Comparison of ENCODE assay signal across 10 mouse cellular contexts in the genomic region with DNA sequence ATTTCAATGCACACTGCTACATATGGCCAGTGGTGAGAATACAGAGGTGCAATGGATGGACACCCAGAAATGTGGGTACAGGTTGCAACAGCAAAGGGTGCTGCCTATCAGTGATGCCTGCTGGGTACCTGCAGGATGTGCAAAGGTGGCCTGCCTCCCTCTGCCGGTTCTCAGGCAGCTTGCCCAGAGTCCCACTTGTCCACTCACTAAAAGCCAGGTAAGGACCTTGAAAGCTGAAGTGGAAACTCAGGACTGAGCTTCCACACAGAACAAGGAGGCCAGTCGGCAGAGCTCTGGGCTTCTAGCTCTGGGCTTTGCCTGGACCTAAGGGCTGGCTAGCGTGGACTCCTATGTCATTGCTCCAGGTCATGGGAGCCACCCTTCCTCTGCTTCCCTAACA. TPM values are rescaled to one million over a fixed set of nuclear protein-coding genes. Genes with fewer than 3 reads are reported as not detected.
DNase-seq lines count a peak whose midpoint lies in the region; ATAC-seq and TF ChIP-seq lines count a peak whose summit lies in the region.
"Had no signal": no experiment of that assay in that cellular context is flagged by ENCODE, and none has a peak within 500 bp of the region (broad histone marks: within the 10 kb centered on the region; RNA-seq: fewer than 3 reads in every experiment).

No protein-coding gene starts in this region.

- peaks cover 69% of the 10 kb centered on the region for H3K4me1 ChIP-seq in kidney, embryonic 16.5 days (ENCODE audit: insufficient read depth, low read length)
- peaks cover 71% of the 10 kb centered on the region for H3K4me1 ChIP-seq in forebrain, embryonic 11.5 days (replicated peaks; ENCODE audit: control insufficient read depth, insufficient read depth, low read length)
- H3K4me1 ChIP-seq in hindbrain, postnatal 0 days (ENCODE audit: insufficient read depth, low read length): peaks cover 23% of the 10 kb centered on the region
- peaks cover 34% of the 10 kb centered on the region for H3K4me1 ChIP-seq in midbrain, embryonic 16.5 days (ENCODE audit: control insufficient read depth, insufficient read depth, low read length)

- no peak for DNase-seq in kidney, adult 8-10 months
- DNase-seq in forebrain, embryonic 11.5 days (ENCODE audit: low spot score): no peak
- DNase-seq in hindbrain, postnatal 0 days (ENCODE audit: low spot score): no peak
- DNase-seq in left cerebral cortex, postnatal 36 days (ENCODE audit: low spot score in 2 of 2): no peak
- DNase-seq in retina, postnatal 1 day: no peak
- DNase-seq: layer of hippocampus, postnatal 36 days had no signal

- no peak overlapping the region for H3K4me2 ChIP-seq in kidney, embryonic 16.5 days (replicated peaks; ENCODE audit: low read depth, low read length)
- peak overlapping the region; percentile 21; the same call in 1 of the 2 replicates for H3K4me2 ChIP-seq in forebrain, embryonic 11.5 days (ENCODE audit: low read depth, low read length, severe bottlenecking)
- H3K4me2 ChIP-seq in hindbrain, postnatal 0 days (ENCODE audit: low read depth, low read length): no peak overlapping the region
- no peak overlapping the region for H3K4me2 ChIP-seq in midbrain, embryonic 16.5 days (ENCODE audit: low read length)

- H3K27me3 ChIP-seq in kidney, embryonic 16.5 days (ENCODE audit: insufficient read depth, low read length): peaks cover 46% of the 10 kb centered on the region
- peaks cover 41% of the 10 kb centered on the region for H3K27me3 ChIP-seq in forebrain, embryonic 11.5 days (ENCODE audit: control insufficient read depth, insufficient read depth, low read length)
- no peaks in the 10 kb centered on the region for H3K27me3 ChIP-seq in hindbrain, postnatal 0 days (ENCODE audit: insufficient read depth, low read length)
- H3K27me3 ChIP-seq in midbrain, embryonic 16.5 days (ENCODE audit: control insufficient read depth, insufficient read depth, low read depth, low read length): peaks cover 8% of the 10 kb centered on the region

- 50% methylated on average over 3 of the region's 3 CpGs for WGBS in kidney, embryonic 16.5 days
- 48% methylated on average over 3 of the region's 3 CpGs for WGBS in forebrain, embryonic 11.5 days
- WGBS in hindbrain, postnatal 0 days: 28% methylated on average over 3 of the region's 3 CpGs
- WGBS in midbrain, embryonic 16.5 days: 38% methylated on average over 3 of the region's 3 CpGs

- no peak for ATAC-seq in kidney, embryonic 16.5 days (ENCODE audit: low FRiP score, low TSS enrichment)
- no peak for ATAC-seq in forebrain, embryonic 11.5 days (replicated peaks; ENCODE audit: low FRiP score)
- ATAC-seq in hindbrain, postnatal 0 days: no peak
- ATAC-seq in midbrain, embryonic 16.5 days: no peak
- ATAC-seq in monocyte, adult 5-6 weeks (replicated peaks; ENCODE audit: insufficient number of reproducible peaks, low FRiP score, low TSS enrichment, poor library complexity, severe bottlenecking): no peak

- no peak for TF ChIP-seq CTCF in hindbrain, postnatal 0 days (IDR thresholded peaks at IDR 0.05; ENCODE audit: low read depth)

- intact Hi-C loops in left cerebral cortex, postnatal 36 days (cut with DNase I): no loop called here

- 0 out of 2 replicates have a peak overlapping the region, but pooled peaks have one; percentile 4 for H3K9ac ChIP-seq in kidney, embryonic 16.5 days (replicated peaks; ENCODE audit: low read length)
- peak overlapping the region; percentile 49 for H3K9ac ChIP-seq in forebrain, embryonic 11.5 days (ENCODE audit: low read length)
- no peak overlapping the region for H3K9ac ChIP-seq in hindbrain, postnatal 0 days (replicated peaks; ENCODE audit: low read length)
- H3K9ac ChIP-seq in midbrain, embryonic 16.5 days (ENCODE audit: low read depth, low read length): peak overlapping the region; percentile 18; the same call in 1 of the 2 replicates

- H3K4me3 ChIP-seq in kidney, embryonic 16.5 days (ENCODE audit: low read length): no peak overlapping the region
- no peak overlapping the region for H3K4me3 ChIP-seq in forebrain, embryonic 11.5 days (ENCODE audit: low read depth, low read length)
- H3K4me3 ChIP-seq in hindbrain, postnatal 0 days (ENCODE audit: low read length): no peak overlapping the region
- no peak overlapping the region for H3K4me3 ChIP-seq in midbrain, embryonic 16.5 days (ENCODE audit: low read depth, low read length)

- H3K36me3 ChIP-seq in kidney, embryonic 16.5 days (ENCODE audit: insufficient read depth, low read length): no peaks in the 10 kb centered on the region
- no peaks in the 10 kb centered on the region for H3K36me3 ChIP-seq in forebrain, embryonic 11.5 days (ENCODE audit: control insufficient read depth, insufficient read depth, low read length)
- no peaks in the 10 kb centered on the region for H3K36me3 ChIP-seq in hindbrain, postnatal 0 days (ENCODE audit: insufficient read depth, low read length)
- no peaks in the 10 kb centered on the region for H3K36me3 ChIP-seq in midbrain, embryonic 16.5 days (ENCODE audit: control insufficient read depth, insufficient read depth, low read length)

- no peaks in the 10 kb centered on the region for H3K9me3 ChIP-seq in kidney, embryonic 16.5 days (ENCODE audit: low read length)
- no peaks in the 10 kb centered on the region for H3K9me3 ChIP-seq in forebrain, embryonic 11.5 days (ENCODE audit: control insufficient read depth, low read length)
- no peaks in the 10 kb centered on the region for H3K9me3 ChIP-seq in hindbrain, postnatal 0 days (ENCODE audit: low read length)
- H3K9me3 ChIP-seq in midbrain, embryonic 16.5 days (replicated peaks; ENCODE audit: control insufficient read depth, low read length, poor library complexity, severe bottlenecking): no peaks in the 10 kb centered on the region
- H3K9me3 ChIP-seq: G1E had no signal

- H3K27ac ChIP-seq in kidney, embryonic 16.5 days (ENCODE audit: low read length): peak overlapping the region; percentile 75; the same call in 1 of the 2 replicates
- H3K27ac ChIP-seq in forebrain, embryonic 11.5 days (ENCODE audit: low read depth, low read length): peak overlapping the region; percentile 85
- peak overlapping the region; percentile 77 for H3K27ac ChIP-seq in hindbrain, postnatal 0 days
- peak overlapping the region; percentile 66 for H3K27ac ChIP-seq in midbrain, embryonic 16.5 days (ENCODE audit: low read length)

RNA-seq across cellular contexts. Expression of a gene that starts 10.1 kb away (rescaled TPM):
- 7.9 and 8.1 TPM in 2 replicates for polyA plus RNA-seq in kidney, embryonic 16.5 days (2015; fragmentation: Nextera tagmentation; extraction: Ambion mirVana)
- 5.0 and 5.7 TPM in 2 replicates for polyA plus RNA-seq in forebrain, embryonic 11.5 days (2014; fragmentation: Nextera tagmentation; extraction: Ambion mirVana)
- total RNA-seq in hindbrain, postnatal 0 days (2014; rRNA removed): 1.7 and 7.8 TPM in 2 replicates
- polyA plus RNA-seq in hindbrain, postnatal 0 days (2015; fragmentation: Nextera tagmentation; extraction: Ambion mirVana): 2.0 and 2.3 TPM in 2 replicates
- 2.2 and 3.1 TPM in 2 replicates for polyA plus RNA-seq in midbrain, embryonic 16.5 days (2015; fragmentation: Nextera tagmentation; extraction: Ambion mirVana)
- 1 to 10 TPM; 2.4 to 3.4 TPM for total RNA-seq in left cerebral cortex, postnatal 36 days (2021)
- total RNA-seq in monocyte, adult 5-6 weeks (2017): 41.7 to 46.2 TPM (median 45.0 TPM) in 3 replicates

RNA-seq across cellular contexts. Expression of a gene that starts 11.5 kb away (rescaled TPM):
- polyA plus RNA-seq in kidney, embryonic 16.5 days (2015; fragmentation: Nextera tagmentation; extraction: Ambion mirVana): 2.3 and 2.8 TPM in 2 replicates
- 3.0 and 3.1 TPM in 2 replicates for polyA plus RNA-seq in forebrain, embryonic 11.5 days (2014; fragmentation: Nextera tagmentation; extraction: Ambion mirVana)
- total RNA-seq in hindbrain, postnatal 0 days (2014; rRNA removed): 1.2 TPM in 1 of 2 replicates, not detected in the other
- polyA plus RNA-seq in hindbrain, postnatal 0 days (2015; fragmentation: Nextera tagmentation; extraction: Ambion mirVana): 1.1 and 1.7 TPM in 2 replicates
- polyA plus RNA-seq in midbrain, embryonic 16.5 days (2015; fragmentation: Nextera tagmentation; extraction: Ambion mirVana): 0.80 and 1.1 TPM in 2 replicates
- not detected for total RNA-seq in left cerebral cortex, postnatal 36 days (2021)
- 6.4 to 8.9 TPM (median 8.2 TPM) in 3 replicates for total RNA-seq in monocyte, adult 5-6 weeks (2017)
- total RNA-seq: layer of hippocampus, postnatal 36 days had no signal

RNA-seq across cellular contexts. Expression of a gene that starts 23.6 kb away (rescaled TPM):
- 22.5 and 26.7 TPM in 2 replicates for polyA plus RNA-seq in kidney, embryonic 16.5 days (2015; fragmentation: Nextera tagmentation; extraction: Ambion mirVana)
- polyA plus RNA-seq in forebrain, embryonic 11.5 days (2014; fragmentation: Nextera tagmentation; extraction: Ambion mirVana): 34.6 and 37.7 TPM in 2 replicates
- 110 and 129 TPM in 2 replicates for total RNA-seq in hindbrain, postnatal 0 days (2014; rRNA removed)
- polyA plus RNA-seq in hindbrain, postnatal 0 days (2015; fragmentation: Nextera tagmentation; extraction: Ambion mirVana): 13.8 and 14.9 TPM in 2 replicates
- 13.0 and 14.2 TPM in 2 replicates for polyA plus RNA-seq in midbrain, embryonic 16.5 days (2015; fragmentation: Nextera tagmentation; extraction: Ambion mirVana)
- total RNA-seq in left cerebral cortex, postnatal 36 days (2021): 10 to 100 TPM; 94.2 to 99.7 TPM
- total RNA-seq in monocyte, adult 5-6 weeks (2017): 29.0 to 50.5 TPM (median 36.3 TPM) in 3 replicates

RNA-seq across cellular contexts. Expression of a gene that starts 25.2 kb away (rescaled TPM):
- 81.5 and 82.9 TPM in 2 replicates for polyA plus RNA-seq in kidney, embryonic 16.5 days (2015; fragmentation: Nextera tagmentation; extraction: Ambion mirVana)
- polyA plus RNA-seq in forebrain, embryonic 11.5 days (2014; fragmentation: Nextera tagmentation; extraction: Ambion mirVana): 52.7 and 72.3 TPM in 2 replicates
- total RNA-seq in hindbrain, postnatal 0 days (2014; rRNA removed): 69.5 and 93.3 TPM in 2 replicates
- polyA plus RNA-seq in hindbrain, postnatal 0 days (2015; fragmentation: Nextera tagmentation; extraction: Ambion mirVana): 71.2 and 79.2 TPM in 2 replicates
- 59.0 and 68.1 TPM in 2 replicates for polyA plus RNA-seq in midbrain, embryonic 16.5 days (2015; fragmentation: Nextera tagmentation; extraction: Ambion mirVana)
- total RNA-seq in left cerebral cortex, postnatal 36 days (2021): 100 to 1,000 TPM in 1 of 2 experiments, 10 to 100 TPM in 1; 84.5 to 124 TPM
- 40.1 to 46.6 TPM (median 44.7 TPM) in 3 replicates for total RNA-seq in monocyte, adult 5-6 weeks (2017)

RNA-seq across cellular contexts. Expression of a gene that starts 48.7 kb away (rescaled TPM):
- polyA plus RNA-seq in kidney, embryonic 16.5 days (2015; fragmentation: Nextera tagmentation; extraction: Ambion mirVana): 73.5 and 78.0 TPM in 2 replicates
- polyA plus RNA-seq in forebrain, embryonic 11.5 days (2014; fragmentation: Nextera tagmentation; extraction: Ambion mirVana): 67.3 and 68.7 TPM in 2 replicates
- total RNA-seq in hindbrain, postnatal 0 days (2014; rRNA removed): 12.5 and 13.3 TPM in 2 replicates
- 20.9 TPM in 2 replicates for polyA plus RNA-seq in hindbrain, postnatal 0 days (2015; fragmentation: Nextera tagmentation; extraction: Ambion mirVana)
- polyA plus RNA-seq in midbrain, embryonic 16.5 days (2015; fragmentation: Nextera tagmentation; extraction: Ambion mirVana): 13.0 and 16.3 TPM in 2 replicates
- total RNA-seq in left cerebral cortex, postnatal 36 days (2021): 10 to 100 TPM in 1 of 2 experiments, 1 to 10 TPM in 1; 5.6 to 27.6 TPM
- total RNA-seq in monocyte, adult 5-6 weeks (2017): 92.1 to 198 TPM (median 119 TPM) in 3 replicates
